Mouse (Mus musculus) thymus, adult 2 months (tissue): ENCODE results near the gene Atp6v1e1.

ENCODE experiments used
- CTCF ChIP-seq: fragments of 200-500 bp; IDR thresholded peaks from 2 replicates; pipeline ENCODE4 v1.5.1; 2012; ENCODE audit warnings: mild to moderate bottlenecking, control low read depth, low read length, moderate library complexity, borderline replicate concordance; ENCODE audit not compliant: control insufficient read depth, poor library complexity, insufficient read depth; ENCODE audit errors: extremely low read depth
- POLR2A ChIP-seq: fragments of 200-500 bp; IDR thresholded peaks from 2 replicates; pipeline ENCODE4 v1.6.1; 2012; ENCODE audit warnings: mild to moderate bottlenecking, low read length, control low read depth, moderate library complexity; ENCODE audit not compliant: control insufficient read depth, poor library complexity, insufficient read depth; ENCODE audit errors: extremely low read depth

GRCm38 (mm10) chr6:120790717-120791116 lies 31.9 kb downstream of the Atp6v1e1 start:
- no peak for TF ChIP-seq CTCF
- TF ChIP-seq POLR2A, result no peak
